Mouse (Mus musculus) C2C12 (cell line): Measurements from ENCODE around the gene Fam243.

Experiments used
- CEBPB ChIP-seq: IDR thresholded peaks from one replicate; pipeline ENCODE4 v1.6.1; 2011; ENCODE audit warnings: low read depth, mild to moderate bottlenecking, control low read depth, moderate library complexity
- CTCF ChIP-seq: IDR thresholded peaks from one replicate; pipeline ENCODE4 v1.5.1; 2011; ENCODE audit not compliant: control insufficient read depth, insufficient read depth, insufficient read length
- MYOD1 ChIP-seq: IDR thresholded peaks from one replicate; pipeline ENCODE4 v1.6.1; 2011; ENCODE audit warnings: low read depth; ENCODE audit not compliant: control insufficient read depth, insufficient read length
- MYOG ChIP-seq: IDR thresholded peaks from one replicate; pipeline ENCODE4 v1.6.1; 2011; ENCODE audit not compliant: control insufficient read depth, insufficient read length; ENCODE audit errors: extremely low read depth

- no peak for TF ChIP-seq CTCF
- TF ChIP-seq CEBPB: no peak
- no peak for TF ChIP-seq MYOG
- no peak for TF ChIP-seq MYOD1
Observed at GRCm38 (mm10) chr16:92340612-92341511, 19.6 kb upstream of the Fam243 start.
